Mouse (Mus musculus) thymus, postnatal 36 days (tissue): ENCODE data around the gene Tyro3.

Source experiments
- DNase-seq, 2 experiments: peaks; one replicate each; pipeline ENCODE4 v3.0.0; 2022; ENCODE audit warnings: mixed read lengths in 2 of 2

The Tyro3 gene

DNA sequence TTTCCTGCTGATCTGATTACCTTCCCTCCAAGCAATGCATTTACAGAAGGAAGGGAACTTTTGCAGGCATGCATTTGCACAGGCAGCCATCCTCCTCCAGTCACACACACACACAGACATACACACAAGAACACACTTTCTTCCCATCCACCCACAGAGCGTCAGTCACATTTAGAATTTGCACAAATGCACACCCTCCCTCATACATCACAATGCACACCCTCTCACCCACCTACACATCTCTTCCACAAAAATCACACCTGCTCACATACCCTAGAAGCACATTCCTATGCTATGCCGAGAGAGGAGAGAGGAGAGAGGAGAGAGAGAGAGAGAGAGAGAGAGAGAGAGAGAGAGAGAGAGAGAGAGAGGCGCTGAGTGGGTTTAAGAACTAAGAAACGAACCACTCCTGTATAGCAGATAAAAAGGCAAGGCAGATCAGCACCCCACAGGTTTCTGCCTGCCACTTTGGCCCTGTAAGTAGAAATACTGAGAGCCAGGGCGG, at the start of gene Tyro3:
Gene Tyro3 (plus strand): TSS at position 455 of the 505 bp plus-strand sequence.
- DNase-seq, result no peak

DNA sequence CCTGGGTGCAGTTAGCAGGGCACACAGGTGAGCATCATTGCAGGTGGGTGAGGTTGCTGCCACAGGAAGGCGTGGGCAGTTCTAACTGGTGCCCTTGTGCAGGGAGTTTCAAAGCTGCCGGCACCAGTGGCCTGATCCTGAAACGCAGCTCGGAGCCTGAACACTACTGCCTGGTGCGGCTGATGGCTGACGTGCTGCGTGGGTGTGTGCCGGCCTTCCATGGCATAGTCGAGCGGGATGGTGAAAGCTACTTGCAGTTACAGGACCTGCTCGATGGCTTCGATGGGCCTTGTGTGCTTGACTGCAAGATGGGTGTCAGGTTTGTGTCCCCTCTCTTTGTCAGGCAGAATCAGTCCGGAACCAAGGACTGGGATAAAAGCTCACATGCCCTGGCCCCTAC, 48.3 kb upstream of the Tyro3 start:
- no peak for DNase-seq

DNA sequence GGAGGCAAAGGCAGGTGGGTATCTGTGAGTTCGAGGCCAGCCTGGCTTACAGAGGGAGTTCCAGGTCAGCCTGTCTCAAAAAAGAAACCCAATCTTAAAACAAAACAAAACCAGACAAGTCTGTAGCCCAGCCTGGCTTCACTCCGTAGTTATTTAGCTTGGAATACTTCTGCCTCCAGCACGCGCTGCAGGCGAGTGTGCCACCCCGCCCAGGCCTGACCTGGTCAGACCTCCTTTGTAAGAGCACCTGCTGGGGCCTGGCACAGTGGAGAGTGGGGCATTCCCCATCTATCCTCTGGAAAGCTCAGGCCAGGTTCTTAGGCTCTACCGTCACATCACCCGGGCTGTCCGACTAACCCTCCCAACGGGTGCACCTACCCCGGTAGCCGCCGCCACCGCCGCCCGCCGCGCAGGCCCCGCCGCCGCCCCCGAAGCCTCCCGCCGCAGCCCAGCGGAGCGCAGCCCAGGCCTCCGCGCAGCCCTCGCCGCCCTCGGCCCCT, 39.9 kb upstream of the Tyro3 start:
- peak in 1 of 2 experiments; percentile 15 for DNase-seq

DNA sequence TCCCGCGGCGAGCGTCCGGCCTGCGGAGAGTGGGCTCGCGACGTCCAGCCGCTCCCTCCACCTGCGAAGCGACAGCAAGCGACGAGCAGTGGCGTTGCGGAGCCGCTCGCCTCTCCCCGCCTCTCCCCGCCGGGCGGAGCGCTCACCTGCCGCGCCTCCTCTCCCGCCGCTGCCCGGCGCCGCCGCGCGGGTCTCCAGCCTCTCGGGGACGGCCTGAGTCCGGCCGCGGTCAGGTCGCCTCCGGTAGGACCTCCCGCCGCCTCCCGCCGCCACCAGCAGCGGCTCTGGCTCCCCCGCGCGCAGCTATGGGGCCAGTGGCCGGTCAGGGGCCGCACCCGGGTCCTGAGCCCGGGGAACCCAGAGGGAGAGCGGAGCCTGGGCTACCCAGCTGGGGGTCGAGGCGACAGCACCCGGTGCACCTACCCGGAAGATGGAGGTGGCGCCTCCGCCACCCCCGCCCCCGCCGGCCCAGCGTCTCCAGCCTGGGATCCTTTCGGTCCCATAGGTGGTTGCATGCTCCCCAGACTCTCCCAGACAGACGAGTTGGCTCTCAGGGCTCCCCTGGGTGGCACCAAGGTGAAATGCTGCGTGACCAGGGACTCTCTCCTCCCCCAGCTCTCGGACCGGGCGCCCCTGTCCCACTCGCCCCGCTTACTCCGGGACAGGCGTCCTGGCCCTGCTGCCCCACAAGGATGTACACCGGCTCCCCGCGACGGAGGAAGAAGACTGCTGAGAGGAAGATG, 39.3 kb upstream of the Tyro3 start:
- DNase-seq, result peak; percentile 41 to 50

DNA sequence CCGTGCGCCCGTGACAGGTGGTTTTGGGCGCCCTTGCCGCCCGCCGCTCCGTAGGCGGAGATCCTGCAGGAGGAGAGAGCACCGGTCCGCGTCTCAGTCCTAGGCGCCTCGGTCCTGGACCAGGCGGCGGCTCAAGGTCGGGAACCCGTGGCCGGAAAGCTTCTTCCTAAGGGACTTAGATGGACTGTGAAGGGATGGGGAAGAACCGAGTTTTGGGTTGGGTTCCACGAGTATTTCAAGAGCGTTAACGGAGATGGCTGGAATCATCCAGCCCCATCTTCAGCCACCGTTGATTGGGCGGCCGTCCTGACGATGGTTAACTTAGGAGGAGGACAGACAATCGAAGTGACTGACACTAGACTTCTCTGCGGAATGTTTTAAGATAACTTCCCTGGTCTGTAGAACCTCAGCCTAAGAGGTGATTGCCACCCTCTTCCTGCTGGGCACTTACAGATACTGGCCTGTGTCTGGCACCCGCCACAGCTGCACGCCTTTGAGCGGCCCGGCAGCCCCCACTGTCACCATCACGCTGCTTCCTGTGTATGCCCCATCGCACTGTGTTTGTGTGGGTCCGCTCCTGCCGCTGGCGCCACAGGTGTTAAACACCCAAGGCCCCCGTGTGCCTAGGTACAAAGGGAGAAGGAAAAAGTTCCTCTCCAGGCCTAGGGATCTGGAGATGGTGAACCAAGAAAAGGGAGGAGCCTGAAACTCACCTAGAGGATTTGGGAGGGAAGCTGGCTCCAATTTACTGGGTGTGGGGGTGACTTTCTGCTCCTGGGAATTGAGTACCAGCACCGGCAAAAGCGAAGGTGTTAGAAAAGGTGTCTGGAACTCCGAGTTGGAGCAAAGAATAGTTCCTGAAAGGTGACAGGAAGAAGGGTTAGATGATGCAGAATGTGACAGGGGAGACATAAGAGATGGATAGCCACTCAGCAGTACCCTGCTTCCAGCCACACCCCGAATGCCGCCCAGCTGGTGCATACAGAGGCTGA, 38.4 kb upstream of the Tyro3 start:
- peak; percentile 53 to 72 for DNase-seq

DNA sequence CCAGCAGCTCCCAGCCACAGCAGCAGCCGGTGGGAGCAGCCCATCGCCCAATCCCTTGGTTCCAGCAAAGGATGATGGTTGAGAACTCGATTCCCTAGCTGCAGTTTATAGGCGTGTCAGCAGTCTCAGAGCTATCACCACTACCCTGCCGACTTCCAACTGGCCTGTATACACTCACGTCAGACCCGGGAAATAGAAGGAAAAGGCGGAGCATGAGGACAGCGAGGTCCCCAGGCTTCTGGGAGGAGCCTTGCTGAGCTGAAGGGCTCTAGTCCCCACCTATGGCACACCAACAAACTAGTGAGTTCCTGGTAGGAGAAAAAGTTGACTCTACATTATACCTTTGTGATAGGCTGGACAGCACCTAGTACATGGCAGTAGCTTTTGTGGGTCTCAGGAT, 37.3 kb upstream of the Tyro3 start, which contains the start of gene Ltk:
Gene Ltk (minus strand): TSS at position 181 of the 400 bp plus-strand sequence.
- DNase-seq, result no peak

DNA sequence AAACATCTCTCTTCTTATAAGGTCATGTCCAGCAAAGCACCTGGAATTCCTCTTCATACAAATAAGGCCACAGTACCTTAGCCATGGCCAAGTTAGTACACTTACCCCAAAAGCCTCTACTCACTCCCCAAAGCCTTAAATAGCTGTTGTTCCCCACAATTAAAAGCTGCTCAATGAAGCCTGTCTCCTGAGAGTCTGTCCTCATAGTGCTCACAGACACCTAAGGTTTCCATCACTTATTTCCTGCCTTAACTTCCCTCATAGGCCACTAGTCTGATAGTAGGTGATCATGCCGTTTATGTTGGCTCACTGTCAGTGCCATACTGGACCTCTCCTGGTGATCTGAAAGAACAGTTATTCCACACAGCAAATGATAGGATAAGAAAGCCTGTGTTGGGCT, 35.3 kb upstream of the Tyro3 start:
- no peak for DNase-seq

DNA sequence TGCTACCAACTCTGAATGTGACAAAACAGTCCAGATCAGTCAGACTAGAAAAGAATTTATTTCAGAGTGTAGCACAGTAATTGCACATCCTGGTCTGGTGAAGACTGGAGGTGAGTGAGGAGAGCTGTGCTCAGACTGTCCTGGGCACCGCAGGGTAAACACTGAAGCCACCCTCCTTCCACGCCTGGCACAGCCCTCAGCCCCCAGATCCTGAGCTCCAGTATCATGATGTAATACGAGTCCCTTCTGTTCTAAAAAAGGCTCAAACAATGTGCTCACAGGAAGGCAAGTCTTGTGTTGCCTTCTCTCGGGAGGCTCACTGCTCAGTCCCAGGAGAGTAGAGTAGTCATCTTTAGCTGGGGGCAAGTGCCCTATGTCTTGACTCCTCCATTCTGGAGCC, 33.6 kb upstream of the Tyro3 start:
- DNase-seq, result no peak

DNA sequence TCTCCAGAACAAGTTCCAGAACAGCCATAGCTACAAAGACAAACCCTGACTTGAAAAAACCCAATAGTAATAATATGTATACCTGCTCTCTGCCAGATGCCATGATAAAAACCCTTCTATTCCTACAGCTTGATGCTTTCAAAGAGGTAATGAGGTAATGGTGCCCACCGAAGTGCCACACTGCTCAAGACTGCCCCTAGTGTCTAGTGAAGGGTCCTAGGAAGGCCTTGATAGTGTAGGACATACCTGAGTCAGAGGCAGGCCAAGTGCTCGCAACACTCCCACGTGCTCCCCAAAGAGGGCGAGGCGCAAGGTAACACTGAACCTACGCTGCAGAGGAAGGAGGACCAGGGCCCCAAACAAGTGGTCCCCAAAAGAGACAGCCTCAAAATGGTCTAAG, 30.3 kb upstream of the Tyro3 start:
- peak; percentile 22 to 33 for DNase-seq

DNA sequence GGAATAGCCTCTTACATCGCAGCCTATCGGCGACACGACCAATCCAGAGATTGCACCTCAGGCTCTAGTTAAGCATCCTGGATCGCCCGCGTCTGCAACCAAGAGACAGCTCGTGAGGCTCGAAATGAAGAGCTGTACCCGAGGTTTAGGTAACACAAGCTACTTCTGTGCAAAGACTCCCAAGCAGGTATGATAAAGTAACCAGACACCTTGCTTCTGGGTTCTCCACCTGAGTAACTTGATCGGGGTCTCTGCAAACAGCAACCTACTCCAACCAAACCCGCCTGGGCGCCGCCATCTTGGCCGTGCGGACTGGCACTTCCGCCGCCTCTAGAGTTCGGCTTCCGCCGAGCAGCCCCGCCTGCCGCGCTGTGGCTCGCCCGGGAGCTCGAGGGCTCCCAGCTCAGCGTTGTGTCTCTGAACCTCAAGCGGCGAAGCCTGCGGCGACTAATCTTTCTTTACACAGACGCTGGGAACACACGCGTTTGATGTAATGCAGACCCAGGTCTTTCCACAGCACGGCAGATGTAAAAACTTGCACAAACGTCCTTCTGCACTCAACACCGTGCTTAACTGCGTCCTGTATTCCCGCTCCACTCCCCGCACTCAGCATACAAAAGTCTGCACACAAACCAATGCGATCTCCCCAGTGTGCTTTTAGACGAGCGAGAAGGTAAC, 10.2 kb upstream of the Tyro3 start, which contains the start of gene Rpap1:
Gene Rpap1 (minus strand): TSS at position 332 of the 678 bp plus-strand sequence.
- peak; percentile 82 to 83 for DNase-seq

DNA sequence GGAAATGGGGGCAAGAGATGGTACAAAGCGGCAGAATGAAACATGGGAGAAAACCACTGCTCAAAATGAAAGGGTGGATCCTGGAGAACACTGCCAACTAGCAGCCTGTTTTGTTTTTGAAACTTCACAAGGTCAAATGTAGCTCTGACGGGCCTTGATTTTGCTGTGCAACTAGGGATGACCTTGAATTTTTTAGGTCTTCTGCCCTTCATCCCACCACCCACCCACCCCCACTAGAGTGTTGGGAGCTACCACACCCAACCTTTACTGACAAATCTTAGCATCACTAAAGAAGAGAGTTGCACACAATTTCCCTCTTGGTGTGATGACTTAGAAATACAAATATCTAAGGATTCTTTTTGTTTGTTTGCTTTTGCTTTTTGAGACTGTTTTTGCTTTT, 7.5 kb upstream of the Tyro3 start:
- no peak for DNase-seq

DNA sequence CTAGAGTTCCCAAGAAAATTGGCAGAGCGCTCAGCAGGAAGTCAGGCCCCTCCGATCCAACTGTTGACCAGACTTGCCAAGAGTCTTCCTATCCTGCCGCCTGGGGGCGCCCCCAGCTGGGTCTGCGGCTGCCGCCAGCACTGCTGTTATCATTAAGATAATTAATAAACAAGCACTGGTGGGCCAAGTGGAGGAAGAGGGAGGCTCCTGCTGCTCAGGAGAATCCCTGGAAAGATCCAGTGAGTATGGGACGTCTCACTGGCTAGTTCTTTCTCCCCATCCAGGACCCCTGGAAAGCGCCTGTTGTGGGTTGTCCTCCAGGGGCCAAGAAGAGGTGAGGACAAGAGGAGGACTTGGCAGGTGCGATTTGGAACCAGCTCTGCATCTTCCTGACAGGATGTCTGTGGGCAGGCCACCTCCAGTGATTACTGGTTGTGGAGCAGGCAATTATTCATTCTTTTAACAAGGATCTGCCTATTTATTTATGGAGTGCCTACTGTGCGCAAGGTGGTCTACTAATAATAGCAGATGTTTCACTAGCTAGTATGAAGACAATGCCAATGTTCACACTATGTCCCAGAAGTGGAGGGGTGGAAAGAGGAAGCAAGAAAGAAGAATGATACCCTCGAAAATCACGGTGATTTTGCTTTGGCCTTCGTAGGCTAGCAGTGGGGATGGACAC, 854 bp downstream of the Tyro3 start:
- DNase-seq, result peak; percentile 32 to 35

DNA sequence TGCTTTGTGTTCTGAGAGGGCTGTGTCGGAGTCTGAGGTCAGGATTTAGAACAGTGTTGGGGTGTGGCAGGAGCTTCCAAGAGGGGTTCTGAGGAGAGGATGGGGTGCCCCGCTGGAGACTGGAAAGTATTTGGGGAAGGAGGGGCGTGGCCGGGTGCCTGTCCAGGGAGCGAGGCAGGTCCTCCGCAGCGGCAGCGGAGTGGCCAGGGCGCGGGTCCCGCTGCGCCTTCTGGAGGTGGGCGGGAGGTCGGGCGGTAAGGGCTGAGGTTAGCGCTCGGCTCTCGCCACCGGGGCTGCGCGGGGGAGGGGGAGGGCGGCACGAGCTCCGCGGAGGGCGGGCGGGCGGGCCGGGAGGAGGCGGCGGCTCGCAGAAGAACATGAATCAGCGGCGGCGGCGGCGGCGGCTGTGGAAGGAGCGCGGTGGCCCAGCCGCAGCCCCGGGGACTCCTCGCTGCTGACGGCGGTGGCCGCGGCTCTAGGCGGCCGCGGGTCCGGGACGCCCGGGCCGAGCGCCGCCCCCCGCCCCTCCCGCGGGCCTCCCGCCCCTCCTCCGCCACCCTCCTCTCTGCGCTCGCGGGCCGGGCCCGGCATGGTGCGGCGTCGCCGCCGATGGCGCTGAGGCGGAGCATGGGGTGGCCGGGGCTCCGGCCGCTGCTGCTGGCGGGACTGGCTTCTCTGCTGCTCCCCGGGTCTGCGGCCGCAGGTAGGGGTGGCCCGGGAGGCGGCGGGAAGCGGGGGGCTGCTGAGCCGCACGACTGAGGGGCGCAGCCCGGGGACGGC, 1.8 kb downstream of the Tyro3 start:
- DNase-seq, result peak; percentile 46 to 56

DNA sequence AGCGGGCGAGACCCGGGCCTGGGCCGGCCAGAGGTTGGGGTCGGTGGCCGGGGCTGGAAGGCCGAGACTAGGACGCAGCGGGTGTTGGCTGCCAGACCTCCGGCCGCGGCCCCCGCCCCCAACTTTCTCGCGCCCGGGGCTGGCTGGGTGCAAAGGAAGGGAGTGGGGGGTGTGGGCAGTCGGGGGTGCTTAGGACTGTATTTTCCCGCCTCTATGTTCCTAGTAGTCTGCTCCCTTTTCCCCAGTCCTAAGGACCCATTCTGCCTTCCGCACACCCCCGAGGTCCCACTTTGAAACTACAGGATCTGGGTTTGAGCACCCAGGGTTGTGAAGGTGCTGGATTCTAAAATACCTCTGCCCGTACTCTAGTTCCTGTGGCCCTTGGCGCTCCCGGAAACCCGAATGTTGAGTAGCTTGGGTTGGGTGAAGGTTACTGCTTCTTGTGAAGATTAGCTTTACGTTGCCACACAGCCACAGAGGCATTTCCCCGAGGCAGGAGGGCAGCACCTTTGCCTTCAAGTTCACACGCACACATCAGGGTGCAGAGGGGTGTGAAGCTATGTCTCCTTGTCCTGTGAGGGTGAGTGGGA, 2.5 kb downstream of the Tyro3 start:
- peak; percentile 47 to 50 for DNase-seq

DNA sequence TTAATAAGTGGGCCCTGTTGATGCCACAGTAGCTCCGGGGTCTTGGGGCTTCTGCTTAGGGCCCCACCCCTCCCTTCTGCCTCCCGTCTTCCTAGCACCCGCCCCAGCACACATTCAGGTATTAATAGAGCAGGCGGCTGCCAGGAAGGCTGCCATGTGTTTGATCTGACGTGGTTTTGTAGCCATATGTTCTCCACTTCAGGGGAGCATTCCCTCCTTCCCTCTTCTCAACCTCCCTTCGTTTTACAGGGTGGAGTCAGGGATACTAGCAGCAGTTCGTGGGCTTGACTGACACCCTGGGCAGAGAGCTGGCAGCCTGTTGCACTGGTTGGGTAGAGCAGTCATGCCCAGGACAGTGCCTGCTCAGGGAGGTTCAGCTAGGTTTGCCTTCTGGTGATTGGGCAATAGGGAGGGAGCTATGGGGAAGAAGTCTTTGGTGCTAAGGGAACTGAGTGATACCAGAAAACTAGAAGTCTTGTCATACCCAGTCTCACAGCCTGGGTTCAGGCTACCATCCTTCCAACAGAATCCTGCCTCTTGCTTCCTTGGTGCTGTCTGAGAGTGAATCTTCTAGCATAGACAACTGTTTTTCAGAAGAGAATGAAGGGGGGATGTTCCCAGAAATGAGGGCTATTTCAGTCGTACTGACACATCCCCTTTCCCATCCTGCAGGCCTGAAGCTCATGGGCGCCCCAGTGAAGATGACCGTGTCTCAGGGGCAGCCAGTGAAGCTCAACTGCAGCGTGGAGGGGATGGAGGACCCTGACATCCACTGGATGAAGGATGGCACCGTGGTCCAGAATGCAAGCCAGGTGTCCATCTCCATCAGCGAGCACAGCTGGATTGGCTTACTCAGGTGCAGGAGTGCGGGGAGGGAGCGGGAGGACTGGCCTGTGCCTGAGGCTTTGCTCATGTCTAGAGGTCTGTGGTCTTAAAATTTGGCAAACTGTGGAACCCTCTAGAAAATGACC, 3.6 kb downstream of the Tyro3 start:
- no peak for DNase-seq

DNA sequence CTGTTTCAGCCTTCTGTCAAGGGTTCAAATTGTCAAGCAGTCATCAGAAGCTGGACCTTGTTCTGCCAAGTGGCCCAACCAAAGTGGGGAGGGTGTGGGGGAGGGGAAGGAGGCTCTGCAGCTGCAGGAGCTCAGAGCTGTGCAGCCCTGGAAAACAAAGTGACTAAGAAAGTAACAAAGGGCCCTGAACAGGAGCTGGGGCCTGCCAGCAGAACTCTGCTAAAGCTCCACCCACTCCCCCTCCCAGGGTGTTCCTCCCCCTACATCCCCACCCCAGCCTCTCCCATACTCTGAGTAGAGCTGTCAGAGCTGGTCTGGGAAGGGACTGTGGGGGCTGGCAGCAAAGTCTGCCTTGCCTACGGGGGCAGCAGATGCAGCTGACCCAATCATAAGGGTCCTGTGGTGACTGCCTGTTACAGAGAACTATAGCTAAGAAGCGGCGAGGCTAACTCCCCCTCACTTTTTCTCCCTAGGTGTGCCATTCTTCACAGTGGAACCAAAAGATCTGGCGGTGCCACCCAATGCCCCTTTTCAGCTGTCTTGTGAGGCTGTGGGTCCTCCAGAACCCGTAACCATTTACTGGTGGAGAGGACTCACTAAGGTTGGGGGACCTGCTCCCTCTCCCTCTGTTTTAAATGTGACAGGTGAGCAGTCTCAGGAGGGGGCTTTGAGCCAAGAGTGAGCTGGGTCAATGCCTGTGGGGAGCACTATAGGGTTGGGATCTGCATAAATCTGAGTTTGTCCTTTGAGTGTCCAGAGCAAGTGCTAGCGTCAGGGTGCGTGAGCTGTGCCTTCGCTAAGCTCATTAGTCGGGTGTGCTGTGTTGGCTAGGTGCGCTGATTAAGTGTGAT, 5.5 kb downstream of the Tyro3 start:
- no peak for DNase-seq

DNA sequence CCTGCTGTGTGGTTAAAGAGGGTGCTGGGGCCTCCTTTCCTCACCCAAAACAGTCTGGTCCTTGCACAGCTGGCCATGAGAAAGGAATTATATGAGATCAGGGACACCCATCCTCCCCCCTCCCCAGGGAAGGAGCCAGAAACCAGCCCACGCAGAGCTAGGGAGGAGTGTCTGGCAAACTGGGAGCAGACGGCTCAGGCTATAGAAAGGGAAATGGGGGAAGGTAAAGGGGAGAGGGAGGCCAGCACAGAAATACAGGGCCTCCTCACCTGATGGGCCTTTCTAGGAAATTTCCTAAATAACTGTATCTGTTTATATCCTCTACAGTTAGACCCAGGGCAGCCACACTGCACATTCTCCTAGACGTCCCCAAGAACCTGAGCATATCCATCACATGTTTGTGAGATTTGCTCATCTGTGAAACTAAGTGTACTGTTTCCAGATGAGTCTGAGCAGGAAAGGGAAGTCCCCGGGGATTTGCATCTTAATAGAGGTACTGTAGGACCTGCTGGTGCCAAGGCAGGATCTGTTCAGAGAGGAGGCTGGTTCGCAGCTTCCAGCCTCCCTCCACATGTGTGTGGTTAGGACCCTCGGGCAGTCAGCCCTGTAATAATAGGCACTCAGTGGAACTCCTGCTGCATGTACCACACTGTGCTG, 6.2 kb downstream of the Tyro3 start:
- no peak for DNase-seq

DNA sequence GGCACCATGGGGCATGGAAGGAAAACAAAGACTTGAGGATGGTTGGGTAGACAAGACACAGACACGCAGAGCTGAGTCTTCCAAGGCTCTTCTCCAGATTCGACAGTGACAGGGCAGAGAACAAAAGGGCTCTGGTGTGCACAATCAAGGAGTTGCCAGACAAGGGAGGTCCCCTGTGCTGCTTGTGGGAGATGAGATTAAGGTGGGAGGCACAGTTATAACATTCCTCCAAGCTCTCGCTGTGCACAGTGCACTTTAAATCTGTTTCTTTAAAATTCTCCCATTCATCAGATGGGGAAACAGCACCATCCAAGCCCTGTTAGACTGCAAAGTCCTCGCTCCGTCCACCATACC, 6.7 kb downstream of the Tyro3 start:
- no peak for DNase-seq
